Mouse (Mus musculus) E14TG2a.4 (cell line): Measurements from ENCODE around the gene Atp5g1.

ENCODE experiments used
- H3K27me3 ChIP-seq: 2 replicates; pipeline ENCODE4 v1.6.1; 2014; ENCODE audit warnings: low read length, control low read depth; ENCODE audit not compliant: insufficient read depth
- H3K36me3 ChIP-seq: 2 replicates; pipeline ENCODE4 v1.6.1; 2014; ENCODE audit warnings: low read length, control low read depth; ENCODE audit not compliant: insufficient read depth
- H3K4me1 ChIP-seq: replicated peaks from 2 replicates; pipeline ENCODE4 v1.6.1; 2014; ENCODE audit warnings: low read depth, low read length, control low read depth
- H3K4me3 ChIP-seq: replicated peaks from 2 replicates; pipeline ENCODE4 v1.5.1; 2014; ENCODE audit warnings: mild to moderate bottlenecking, low read length
- H3K9me3 ChIP-seq: 2 replicates; pipeline ENCODE4 v1.6.1; 2014; ENCODE audit warnings: low read length, control low read depth
- CTCF ChIP-seq: conservative IDR thresholded peaks from 2 replicates; pipeline ENCODE4 v1.5.1; 2014; ENCODE audit warnings: low read length
- NANOG ChIP-seq: IDR thresholded peaks from 2 replicates; pipeline ENCODE4 v1.6.1; 2014; ENCODE audit warnings: borderline replicate concordance, low read length, mixed read lengths
- POU5F1 ChIP-seq: IDR thresholded peaks from 2 replicates; pipeline ENCODE4 v1.6.1; 2014; ENCODE audit warnings: low read length, borderline replicate concordance

Atp5g1 gene

GRCm38 (mm10) chr11:96030571-96030970, 44.9 kb downstream of the Atp5g1 start:
- Histone ChIP-seq H3K4me3 (no peak overlapping the region), H3K27me3 (0 out of 2 replicates have a peak, but pooled peaks cover 8% of the 10 kb centered on the region), H3K9me3 (no peaks in the 10 kb centered on the region), H3K36me3 (no peaks in the 10 kb centered on the region), H3K4me1 (peaks cover 23% of the 10 kb centered on the region)
- TF ChIP-seq NANOG (no peak), CTCF (no peak), POU5F1 (no peak)

GRCm38 (mm10) chr11:96028130-96028529, 47.3 kb downstream of the Atp5g1 start:
- no peaks in the 10 kb centered on the region for H3K36me3 ChIP-seq
- 0 out of 2 replicates have a peak, but pooled peaks cover 8% of the 10 kb centered on the region for H3K27me3 ChIP-seq

GRCm38 (mm10) chr11:96020622-96021021, 54.8 kb downstream of the Atp5g1 start:
- Histone ChIP-seq H3K36me3 (no peaks in the 10 kb centered on the region), H3K27me3 (no peaks in the 10 kb centered on the region), H3K4me3 (peak overlapping the region; percentile 27; the same call in 1 of the 2 replicates), H3K9me3 (no peaks in the 10 kb centered on the region), H3K4me1 (peaks cover 65% of the 10 kb centered on the region)
- no peak for TF ChIP-seq CTCF

More at GRCm38 (mm10) chr11:96028130-96028529, 47.3 kb downstream of the Atp5g1 start:
- no peak overlapping the region for H3K4me3 ChIP-seq
- H3K4me1 ChIP-seq: peaks cover 15% of the 10 kb centered on the region; the same call in 1 of the 2 replicates
- no peaks in the 10 kb centered on the region for H3K9me3 ChIP-seq
- TF ChIP-seq NANOG: no peak
- no peak for TF ChIP-seq POU5F1
- TF ChIP-seq CTCF: no peak
